Mouse (Mus musculus) adrenal gland, postnatal 10 days (tissue): ENCODE results near the gene Sf3a2. TPM values are rescaled to one million over a fixed set of nuclear protein-coding genes. Genes with fewer than 3 reads are reported as not detected.
"Not testable (repeated sequence)": the region's sequence is repeated elsewhere in the genome, so short reads cannot be mapped to it uniquely, and the experiment has no call there.

Experiments used
- DNase-seq: peaks from one replicate; pipeline ENCODE4 v3.0.0; 2021; ENCODE audit warnings: mixed read lengths
- total RNA-seq, 2 experiments: library from RNA; stranded (reverse); gene quantifications; 2 replicates each; pipeline ENCODE4 v1.2.3; 2021

Gene Sf3a2
- total RNA-seq, 2 experiments from 2014 or later = 45.2 to 50.5 TPM

DNA sequence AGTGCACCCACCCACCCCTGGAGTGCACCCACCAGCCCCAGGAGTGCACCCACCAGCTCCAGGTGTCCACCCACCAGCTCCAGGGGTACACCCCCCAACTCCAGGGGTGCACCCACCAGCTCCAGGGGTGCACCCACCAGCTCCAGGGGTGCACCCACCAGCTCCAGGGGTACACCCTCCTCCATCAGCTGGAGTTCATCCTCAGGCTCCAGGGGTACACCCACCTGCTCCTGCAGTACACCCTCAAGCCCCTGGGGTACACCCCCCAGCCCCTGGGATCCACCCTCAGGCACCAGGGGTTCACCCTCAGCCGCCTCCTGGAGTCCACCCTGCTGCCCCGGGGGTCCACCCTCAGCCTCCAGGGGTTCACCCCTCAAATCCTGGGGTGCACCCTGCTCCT is 6.3 kb downstream of the Sf3a2 start:
- DNase-seq = no peak

DNA sequence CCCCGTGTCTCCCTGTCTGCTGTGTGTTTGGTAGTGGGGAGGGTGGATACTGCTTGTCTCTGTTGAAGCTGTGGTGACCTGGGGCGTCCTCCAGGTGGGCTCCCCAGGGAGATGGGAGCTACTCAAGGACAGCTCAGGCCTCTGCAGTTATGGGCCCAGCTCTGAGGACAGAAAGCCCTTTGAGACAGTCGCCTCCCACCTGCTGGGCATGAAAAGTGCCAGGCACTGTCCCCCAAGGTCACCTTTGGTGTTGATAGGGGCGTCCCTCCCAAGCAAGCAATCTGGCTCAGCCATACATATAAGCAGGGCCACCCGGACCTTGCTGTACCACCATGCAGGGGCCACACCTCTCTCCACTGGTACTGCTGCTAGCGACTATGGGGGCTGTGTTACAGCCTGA is 6.9 kb downstream of the Sf3a2 start, which contains the start of gene Amh:
TSS of gene Amh (plus strand) at position 328 of the 400 bp plus-strand sequence.
- DNase-seq = no peak

DNA sequence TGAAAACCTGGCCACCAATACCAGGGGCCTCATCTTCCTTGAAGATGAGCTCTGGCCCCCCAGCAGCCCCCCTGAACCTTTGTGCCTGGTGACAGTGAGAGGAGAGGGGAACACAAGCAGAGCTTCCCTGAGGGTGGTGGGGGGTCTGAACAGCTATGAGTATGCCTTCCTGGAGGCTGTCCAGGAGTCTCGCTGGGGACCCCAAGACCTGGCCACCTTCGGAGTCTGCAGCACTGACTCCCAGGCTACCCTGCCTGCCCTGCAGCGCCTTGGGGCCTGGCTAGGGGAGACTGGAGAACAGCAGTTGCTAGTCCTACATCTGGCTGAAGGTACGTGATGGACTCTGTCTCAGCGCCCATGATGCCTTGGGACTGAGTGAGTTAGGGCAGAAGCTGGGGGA is 7.3 kb downstream of the Sf3a2 start:
- no peak for DNase-seq

DNA sequence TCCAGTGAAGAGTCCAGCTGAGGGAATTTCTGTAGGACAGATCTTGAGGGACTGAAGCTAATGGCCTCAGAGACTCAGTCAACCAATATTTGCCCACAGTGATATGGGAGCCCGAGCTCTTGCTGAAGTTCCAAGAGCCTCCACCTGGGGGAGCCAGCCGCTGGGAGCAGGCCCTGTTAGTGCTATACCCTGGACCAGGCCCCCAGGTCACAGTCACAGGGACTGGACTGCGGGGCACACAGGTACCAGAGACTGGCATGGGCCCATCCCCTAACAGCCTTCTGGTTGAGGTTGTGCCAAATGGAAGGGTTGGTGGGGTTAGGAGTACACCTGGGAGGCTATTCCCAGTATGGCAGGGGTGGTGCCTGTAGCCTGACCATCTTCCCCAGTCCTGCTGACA is 7.9 kb downstream of the Sf3a2 start:
- peak; percentile 93 for DNase-seq

DNA sequence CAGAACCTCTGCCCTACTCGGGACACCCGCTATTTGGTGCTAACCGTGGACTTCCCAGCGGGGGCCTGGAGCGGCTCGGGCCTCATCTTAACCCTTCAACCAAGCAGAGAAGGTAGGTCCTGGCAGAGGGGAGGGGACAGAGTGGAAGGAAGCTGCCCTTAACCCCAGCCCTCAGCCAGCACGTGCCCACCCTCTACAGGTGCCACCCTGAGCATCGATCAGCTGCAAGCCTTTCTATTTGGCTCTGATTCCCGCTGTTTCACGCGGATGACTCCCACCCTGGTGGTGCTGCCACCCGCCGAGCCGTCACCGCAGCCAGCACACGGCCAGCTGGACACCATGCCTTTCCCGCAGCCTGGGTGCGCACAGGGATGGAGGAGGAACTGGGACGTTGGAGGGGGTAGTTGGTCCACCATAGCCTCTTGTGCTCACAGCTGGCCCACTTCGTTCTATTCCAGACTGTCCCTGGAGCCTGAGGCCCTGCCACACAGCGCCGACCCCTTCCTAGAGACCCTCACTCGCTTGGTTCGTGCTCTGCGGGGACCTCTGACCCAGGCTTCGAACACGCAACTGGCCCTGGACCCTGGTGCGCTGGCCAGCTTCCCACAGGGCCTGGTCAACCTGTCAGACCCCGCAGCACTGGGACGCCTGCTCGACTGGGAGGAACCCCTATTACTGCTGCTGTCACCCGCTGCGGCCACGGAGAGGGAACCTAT is 8.5 kb downstream of the Sf3a2 start:
- DNase-seq = no peak

DNA sequence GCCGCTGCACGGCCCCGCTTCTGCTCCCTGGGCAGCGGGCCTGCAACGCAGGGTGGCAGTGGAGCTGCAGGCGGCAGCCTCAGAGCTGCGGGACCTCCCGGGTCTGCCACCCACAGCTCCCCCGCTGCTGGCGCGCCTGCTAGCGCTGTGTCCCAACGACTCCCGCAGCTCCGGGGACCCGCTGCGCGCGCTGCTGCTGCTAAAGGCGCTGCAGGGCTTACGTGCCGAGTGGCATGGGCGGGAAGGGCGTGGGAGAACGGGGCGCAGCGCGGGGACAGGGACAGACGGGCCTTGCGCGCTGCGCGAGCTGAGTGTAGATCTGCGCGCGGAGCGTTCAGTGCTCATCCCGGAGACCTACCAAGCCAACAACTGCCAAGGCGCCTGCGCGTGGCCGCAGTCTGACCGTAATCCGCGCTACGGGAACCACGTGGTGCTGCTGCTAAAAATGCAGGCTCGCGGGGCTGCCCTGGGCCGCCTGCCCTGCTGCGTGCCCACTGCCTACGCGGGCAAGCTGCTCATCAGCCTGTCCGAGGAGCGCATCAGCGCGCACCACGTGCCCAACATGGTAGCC is 9.1 kb downstream of the Sf3a2 start:
- DNase-seq = peak; percentile 79

DNA sequence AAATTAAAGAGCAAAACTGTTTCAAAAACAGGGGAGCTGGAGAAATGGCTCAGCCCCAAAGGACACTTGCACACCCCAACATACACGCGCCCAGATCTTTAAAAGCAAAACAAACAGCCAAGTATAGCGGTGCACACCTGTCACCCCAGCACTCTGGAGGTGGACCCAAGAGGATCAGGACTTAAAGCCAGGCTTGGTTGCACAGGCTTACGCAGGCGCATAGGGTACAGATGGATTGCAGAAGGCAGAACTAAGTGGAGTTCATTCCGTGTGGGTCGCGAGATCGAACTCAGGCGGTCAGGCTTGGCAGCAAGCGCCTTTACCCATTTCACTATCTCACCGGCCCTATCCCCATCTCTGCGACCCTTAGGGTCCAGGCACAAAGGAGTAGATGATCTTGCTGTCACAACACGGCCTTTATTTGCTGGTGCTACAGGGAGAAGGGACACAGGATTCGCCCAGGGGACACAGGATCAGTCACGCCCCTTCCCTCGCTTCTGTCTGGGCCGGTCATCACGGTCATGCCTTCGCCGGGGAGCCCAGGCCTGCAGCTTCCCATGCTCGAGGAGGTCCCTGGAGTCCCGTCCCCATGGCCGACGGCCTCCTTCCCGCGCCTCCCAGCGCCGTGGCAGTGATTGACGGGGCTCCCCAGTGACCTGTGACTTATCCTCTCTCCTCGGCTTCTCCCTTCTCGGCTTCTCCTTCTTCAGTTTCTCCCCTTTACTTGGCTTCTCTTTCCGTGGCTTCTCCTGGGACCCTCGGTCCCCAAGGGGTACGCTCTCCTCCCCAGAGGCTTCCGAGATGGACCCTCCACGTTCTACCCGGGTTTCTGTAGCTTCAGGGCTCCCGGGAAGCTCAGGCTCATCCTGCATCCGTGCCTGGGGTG is 10.3 kb downstream of the Sf3a2 start:
- no peak for DNase-seq

DNA sequence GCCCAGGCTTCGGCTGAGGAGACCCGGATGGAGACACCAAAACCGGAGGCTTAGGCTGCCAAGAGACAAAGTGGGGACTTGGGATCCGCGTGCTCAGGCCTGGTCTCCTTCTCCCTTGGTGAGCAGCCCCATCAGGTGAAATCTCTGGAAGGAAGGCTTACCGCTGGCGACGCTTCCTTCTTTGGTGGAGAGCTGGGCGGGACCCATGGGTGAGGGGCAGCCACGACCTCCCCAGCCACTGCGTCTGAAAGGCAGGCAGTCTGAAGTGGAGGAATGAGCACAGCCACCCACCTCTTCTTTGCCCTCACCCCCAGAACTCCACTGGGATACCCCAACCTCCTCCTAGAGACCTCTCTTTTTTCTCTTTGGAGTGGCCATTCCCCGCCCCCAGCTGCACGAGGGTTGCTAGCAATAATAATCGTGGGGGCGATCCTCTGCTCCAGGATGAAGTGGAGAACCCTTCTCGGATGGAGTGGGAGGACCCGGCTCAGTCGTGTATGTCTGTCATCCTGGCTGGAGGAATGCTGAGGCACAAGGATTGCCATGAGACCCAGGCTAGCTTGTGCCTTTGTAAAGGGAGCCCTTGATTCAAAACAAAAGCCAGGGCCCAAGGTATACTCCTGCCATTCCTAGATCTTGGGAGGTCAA is 11.1 kb downstream of the Sf3a2 start:
- DNase-seq = no peak

DNA sequence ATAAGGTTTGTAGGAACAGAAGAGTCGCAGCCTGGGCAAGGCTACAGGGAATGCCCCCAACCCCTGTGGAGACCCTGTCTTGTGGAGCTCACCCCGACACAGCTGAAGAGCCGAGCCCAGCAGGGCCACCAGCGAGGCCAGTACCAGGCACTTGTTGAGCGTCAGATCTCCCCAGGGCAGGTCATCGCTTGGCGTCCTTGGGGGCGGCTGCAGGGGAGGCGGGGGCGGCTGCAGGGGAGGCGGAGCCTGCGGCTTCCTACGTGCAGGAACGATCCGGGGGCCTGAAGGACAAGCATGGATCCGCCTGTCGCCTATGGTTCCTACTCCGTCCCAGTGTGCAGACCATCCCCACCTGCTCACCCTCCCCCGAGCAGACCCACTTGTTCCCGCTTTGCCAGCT is 12.1 kb downstream of the Sf3a2 start:
- peak; percentile 74 for DNase-seq

DNA sequence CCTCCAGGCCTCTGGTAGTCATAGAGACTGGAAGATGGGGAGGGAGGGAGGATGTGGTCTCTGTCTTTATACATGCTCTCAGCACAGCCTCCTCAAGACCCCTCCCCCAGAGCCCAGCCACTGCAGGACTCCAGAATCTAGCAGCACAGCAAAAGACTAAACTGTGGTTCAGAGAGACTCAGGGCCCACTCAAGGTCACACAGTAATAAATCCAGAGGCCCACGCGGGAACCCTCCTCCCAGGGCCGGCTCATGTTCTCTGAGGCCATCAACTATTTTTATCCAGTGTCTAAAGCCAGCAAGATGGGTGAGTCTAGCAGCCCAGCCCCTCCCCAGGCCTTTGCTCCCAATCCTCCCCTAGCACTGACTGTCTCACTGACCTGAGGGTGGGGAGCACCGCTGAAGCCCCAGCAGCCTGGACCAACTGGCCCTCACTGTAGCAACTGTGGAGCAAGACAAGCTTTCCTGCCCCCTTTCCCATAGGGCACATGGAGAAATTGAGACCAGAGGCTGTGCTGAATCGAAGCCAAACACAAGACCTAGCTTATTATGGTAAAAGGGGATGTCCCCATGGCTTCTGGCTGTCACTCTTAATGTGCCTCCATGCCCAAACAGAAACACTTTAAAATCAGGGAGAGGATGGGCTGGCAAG is 14.5 kb downstream of the Sf3a2 start:
- peak; percentile 60 for DNase-seq

DNA sequence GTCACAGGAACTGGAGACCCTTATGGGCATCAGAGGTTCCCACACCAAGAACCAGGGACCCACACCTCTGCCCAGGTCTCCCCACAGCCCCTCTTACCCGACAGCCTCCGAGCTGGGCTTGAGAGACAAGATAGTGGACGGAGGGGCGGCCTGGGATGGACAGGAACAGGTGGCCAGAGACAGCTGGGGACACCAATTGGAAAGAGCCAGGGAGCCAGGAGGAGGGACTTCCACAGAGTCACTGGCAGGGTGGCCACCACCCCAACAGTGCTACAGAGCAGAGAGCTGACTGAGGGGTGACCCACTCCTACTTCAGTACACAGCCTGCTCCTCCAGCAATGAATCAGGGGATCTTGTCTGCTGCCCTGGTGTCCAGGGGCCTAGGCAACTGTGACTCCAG is 15.4 kb downstream of the Sf3a2 start, which contains the start of gene Jsrp1:
TSS of gene Jsrp1 (minus strand) at position 133 of the 400 bp plus-strand sequence.
- DNase-seq = no peak

DNA sequence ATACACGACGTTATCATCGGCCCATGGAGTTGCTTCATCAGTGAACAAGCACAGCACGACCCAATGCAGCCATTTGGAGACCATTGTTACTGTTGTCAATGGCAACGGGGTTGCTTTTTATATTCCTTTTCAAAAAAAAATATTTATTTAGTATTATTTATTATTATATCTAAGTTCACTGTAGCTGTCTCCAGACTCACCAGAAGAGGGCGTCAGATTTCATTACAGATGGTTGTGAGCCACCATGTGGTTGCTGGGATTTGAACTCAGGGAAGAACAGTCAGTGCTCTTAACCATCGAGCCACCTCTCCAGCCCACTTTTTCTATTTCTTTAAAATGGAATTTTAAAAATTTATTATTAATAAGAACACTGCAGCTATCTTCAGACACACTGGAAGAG is 16.8 kb downstream of the Sf3a2 start:
- DNase-seq = no peak

DNA sequence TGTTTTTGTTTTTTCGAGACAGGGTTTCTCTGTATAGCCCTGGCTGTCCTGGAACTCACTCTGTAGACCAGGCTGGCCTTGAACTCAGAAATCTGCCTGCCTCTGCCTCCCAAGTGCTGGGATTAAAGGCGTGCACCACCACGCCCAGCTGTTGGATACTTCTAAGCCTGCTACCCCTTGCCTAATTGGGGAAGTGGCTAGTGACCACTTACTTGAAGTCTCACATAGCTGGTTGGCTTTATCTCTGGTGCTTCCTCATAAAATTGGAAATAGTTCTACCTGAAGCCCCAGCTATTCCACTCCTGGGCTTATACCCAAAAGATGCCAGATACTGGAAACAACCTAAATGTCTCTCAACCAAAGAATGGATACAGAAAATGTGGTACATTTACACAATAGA is 18.3 kb downstream of the Sf3a2 start:
- DNase-seq = not testable (repeated sequence)

DNA sequence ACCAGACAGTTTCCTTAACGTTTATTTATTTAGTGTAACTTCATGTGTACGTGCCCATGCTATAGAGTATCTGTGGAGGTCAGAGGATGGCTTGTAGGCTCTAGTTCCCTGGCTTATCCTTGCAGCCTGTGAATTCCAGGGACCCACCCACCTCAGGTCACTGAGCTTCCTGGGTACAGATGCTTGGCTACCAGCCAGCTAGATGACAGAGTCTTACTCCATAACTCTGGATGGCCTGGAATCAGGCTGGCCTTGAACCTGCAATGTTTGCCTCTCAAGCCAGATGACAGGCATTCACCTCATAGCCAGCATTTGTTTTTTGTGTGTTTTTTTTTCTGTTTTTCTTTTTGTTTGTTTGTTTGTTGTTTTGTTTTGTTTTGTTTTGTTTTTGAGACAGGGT is 19.2 kb downstream of the Sf3a2 start:
- no peak for DNase-seq

DNA sequence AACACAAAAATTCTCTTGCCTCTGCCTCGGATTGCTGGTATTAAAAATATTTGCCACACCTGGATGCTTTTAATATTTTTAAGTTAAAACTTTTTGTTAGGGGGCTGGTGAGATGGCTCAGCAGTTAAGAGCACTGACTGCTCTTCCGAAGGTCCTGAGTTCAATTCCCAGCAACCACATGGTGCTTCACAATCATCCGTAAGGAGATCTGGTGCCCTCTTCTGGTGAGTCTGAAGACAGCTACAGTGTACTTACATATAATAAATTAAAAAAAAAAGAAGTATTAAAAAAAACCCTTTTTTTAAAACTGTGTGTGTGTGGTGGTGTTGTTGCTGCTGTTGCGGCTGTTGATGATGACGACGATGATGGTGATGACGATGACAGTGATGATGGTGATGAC is 20.0 kb downstream of the Sf3a2 start:
- DNase-seq = not testable (repeated sequence)

DNA sequence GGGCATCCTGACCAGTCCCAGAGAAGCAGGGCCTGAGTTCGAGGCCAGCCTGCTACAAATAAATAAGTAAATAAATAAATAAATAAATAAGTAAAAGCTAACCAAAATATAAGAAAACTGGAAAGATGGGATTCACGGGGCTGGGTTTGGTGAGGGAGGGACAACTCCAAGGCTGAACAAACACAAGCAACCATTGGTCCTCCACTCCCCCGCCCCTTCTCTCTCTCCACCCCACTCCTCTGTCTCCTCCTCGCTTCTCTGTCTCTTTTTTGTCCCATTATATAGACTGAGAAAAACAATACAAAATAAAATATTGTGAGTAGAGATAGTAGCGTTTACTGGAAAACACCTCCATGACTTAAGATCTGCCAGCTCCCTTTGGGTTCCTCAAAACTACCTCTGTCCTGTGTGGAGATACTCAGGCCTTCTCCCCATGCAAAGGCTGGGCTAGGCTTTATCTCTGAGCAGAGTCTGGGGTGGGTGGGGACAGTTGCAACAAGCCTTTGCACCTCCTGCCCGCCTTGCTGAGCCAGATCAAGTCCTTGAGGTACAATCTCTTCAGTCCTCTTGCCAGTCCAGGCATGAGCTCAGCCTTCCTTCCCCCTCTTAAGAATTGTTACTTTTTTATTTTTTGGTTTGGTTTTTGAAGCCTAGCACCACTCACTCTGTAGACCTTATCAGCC is 20.7 kb downstream of the Sf3a2 start:
- DNase-seq = no peak

DNA sequence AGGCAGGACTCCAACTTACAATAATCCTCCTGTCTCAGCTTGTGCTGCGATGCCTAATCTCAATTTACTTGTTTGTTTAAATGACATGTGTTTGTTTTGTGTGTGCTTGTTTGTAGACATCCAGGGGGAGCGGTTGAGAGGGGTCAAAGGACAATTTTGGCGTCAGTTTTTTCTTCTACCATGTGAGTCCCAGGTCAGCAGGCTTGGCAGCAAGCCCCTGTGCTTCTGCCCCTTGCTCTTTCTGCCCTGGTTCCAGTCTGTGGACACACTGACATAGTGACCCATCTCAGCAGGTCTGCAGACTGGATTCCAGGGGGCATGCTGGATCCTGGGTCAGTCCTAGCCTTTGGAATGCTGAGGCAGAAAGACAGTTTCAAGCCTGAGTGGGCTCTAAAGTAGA is 21.4 kb downstream of the Sf3a2 start:
- DNase-seq = no peak

DNA sequence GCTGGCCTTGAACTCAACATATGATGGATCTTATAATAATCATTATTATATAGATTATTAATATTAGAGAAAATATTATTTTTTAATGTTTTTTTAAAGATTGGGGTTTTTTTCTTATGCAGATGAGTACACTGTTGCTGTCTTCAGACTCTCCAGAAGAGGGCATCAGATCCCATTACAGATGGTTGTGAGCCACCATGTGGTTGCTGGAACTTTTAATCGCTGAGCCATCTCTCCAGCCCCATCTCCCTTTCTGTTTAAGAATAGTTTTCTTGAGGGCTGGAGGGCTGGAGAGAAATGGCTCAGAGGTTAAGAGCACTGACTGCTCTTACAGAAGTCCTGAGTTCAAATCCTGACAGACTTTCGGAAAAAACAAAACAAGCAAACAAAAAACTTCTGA is 24.0 kb downstream of the Sf3a2 start:
- DNase-seq = no peak

DNA sequence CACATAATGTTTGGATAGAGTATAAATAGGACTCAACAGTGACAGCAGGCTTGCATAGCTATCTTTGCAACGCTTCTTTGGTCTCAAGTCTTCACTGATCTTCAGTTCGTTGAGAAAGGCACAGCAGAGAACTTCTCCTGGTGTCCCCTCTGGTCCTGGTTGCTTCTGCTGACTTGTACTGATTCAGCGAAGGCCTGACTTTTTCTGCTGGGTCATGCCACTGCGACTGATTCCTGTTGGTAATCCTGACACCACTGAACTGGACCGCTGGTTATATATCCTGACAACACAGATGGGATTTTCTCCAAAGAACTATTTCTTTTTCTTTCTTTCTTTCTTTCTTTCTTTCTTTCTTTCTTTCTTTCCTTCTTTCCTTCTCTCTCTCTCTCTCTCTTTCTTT is 24.5 kb downstream of the Sf3a2 start:
- DNase-seq = no peak

DNA sequence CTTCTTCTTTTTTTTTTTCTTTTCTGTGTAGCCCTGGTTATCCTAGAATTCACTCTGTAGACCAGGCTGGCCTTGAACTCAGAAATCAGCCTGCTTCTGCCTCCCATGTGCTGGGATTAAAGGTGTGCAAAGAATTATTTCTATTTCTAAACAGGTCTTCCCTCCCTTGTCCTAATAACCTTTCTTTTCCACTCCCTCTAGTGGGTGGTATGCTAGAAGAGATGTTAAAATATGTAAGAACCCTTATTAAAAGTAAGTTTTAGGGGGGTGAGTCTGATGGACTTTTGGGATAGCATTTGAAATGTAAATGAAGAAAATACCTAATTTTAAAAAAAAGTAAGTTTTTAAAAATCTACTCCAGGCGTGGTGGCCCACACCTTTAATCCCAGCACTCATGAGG is 25.3 kb downstream of the Sf3a2 start:
- DNase-seq = no peak

DNA sequence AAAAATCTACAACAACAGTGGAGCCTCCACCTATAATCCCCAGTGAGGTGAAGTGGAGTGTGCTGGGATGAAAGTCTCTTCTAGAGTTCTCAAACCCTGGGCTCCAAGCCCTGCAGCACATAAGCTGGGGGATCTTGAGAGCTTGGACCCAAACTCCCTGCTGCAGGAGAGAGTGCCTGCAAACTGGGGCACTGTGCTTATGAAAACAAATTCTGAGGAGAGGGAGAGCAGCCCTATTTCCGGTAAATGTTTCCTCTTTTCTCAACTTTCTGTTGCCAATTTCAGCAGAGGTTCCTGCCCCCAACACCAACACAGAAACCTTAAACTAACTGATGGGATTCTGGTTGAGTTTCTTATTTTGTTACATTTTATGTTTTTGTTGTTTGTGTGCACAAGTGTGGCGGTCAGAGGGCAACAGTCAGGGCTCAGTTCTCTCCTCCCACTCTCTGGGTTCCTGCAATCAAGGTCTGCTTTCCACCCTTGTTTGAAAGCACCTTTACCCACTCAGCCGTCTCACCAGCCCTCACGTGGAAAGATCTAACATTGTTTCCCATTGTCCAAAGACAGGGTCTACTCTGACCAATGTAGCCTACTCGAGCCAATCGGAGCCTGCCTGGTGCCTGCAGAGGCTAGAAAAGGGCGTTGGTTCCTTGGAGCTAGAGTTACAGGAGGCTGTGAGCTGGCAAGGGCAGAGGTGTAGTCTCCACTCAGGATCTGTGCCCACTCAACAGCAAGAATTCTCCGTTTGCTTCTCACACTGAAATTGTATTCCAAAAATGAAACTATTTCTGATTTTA is 26.0 kb downstream of the Sf3a2 start:
- no peak for DNase-seq
